Mouse (Mus musculus): ENCODE data around the gene Gucy2d. TPM values are rescaled to one million over a fixed set of nuclear protein-coding genes. Genes with fewer than 3 reads are reported as not detected.

Gene Gucy2d
- total and polyA plus RNA-seq, 3 experiments = not detected

DNA sequence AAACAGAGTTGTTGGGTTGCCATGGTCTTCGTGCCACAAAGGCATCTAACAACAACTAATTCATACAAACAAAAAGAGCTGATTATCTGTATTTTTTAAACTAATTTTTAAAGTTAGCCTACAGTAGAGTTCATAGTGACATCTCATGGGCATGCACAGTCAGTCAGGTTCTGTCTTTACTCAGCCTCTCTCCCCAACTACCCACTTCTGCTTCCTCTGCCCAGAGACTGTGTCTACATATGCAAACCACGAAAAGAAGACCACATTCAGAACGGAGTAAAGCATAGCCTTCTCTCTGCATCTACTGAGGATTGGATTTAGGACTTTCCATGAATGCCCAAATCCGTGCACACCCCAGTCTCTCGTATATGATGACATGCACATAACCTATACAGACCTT, 32.6 kb upstream of the Gucy2d start:
- TF ChIP-seq MAFK (IDR thresholded peaks at IDR 0.05; ENCODE audit: borderline replicate concordance, low read depth, low read length) (no peak), MEF2A (IDR thresholded peaks at IDR 0.05; ENCODE audit: extremely low read depth, insufficient replicate concordance, low read depth, low read length, poor library complexity, severe bottlenecking) (no peak)
- H3K79me2 ChIP-seq (ENCODE audit: control insufficient read depth, insufficient read depth, low read length, poor library complexity) = no peaks in the 10 kb centered on the region
- H3K36me3 ChIP-seq (ENCODE audit: control insufficient read depth in 1 of 2, insufficient read depth in 2 of 2, low read length in 2 of 2) = no peaks in the 10 kb centered on the region

DNA sequence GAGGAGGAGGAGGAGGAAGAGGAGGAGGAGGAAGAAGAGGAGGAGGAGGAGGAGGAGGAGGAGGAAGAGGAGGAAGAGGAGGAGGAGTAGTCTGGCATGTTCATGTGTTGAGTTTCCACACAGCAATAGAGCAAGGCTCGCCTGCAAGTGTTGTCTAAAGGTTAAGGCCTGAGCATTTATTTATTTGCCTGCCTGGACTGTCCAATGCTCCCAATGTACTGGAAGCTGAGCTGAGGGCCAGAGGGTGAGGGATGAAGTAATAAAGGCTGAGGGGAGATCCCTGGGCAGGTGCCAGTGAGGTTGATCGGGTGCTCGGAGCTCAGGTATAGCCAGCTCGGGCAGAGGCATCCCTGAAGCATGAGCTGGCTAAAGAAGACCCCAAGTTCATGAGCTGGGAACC, 27.1 kb upstream of the Gucy2d start:
- Histone ChIP-seq H3K36me3 (ENCODE audit: control insufficient read depth in 1 of 2, insufficient read depth in 2 of 2, low read length in 2 of 2) (no peaks in the 10 kb centered on the region), H3K9ac (ENCODE audit: control insufficient read depth, low read depth, low read length, poor library complexity, severe bottlenecking) (no peak overlapping the region), H3K4me3 (ENCODE audit: control insufficient read depth in 1 of 2, insufficient read depth in 1 of 2, low read depth in 2 of 2, low read length in 2 of 2) (no peak overlapping the region), H3K9me3 (replicated peaks; ENCODE audit: insufficient read depth, low read length) (no peaks in the 10 kb centered on the region), H3K4me1 (ENCODE audit: control insufficient read depth in 1 of 2, insufficient read depth in 2 of 2, low read length in 2 of 2) (peaks cover 0 to 3% of the 10 kb centered on the region in 2 experiments; a peak in 1 of 4 replicates), H3K27ac (ENCODE audit: control insufficient read depth, low read depth, low read length) (no peak overlapping the region), H3K79me2 (ENCODE audit: control insufficient read depth, insufficient read depth, low read length, poor library complexity) (no peaks in the 10 kb centered on the region), H3K27me3 (ENCODE audit: control insufficient read depth in 1 of 2, insufficient read depth in 2 of 2, low read length in 2 of 2) (peaks cover 8 to 9% of the 10 kb centered on the region in 2 experiments)
- no peak for DNase-seq (ENCODE audit: low read depth, low spot score)
- TF ChIP-seq ZKSCAN1 (IDR thresholded peaks at IDR 0.05; ENCODE audit: low read depth, low read length) (no peak), GABPA (IDR thresholded peaks at IDR 0.05; ENCODE audit: low read depth, low read length) (no peak), ETS1 (IDR thresholded peaks at IDR 0.05; ENCODE audit: low read depth, low read length) (no peak), ZMIZ1 (IDR thresholded peaks at IDR 0.05; ENCODE audit: low read depth, low read length) (no peak), TBP (IDR thresholded peaks at IDR 0.05; ENCODE audit: low read depth, low read length) (no peak), UBTF (IDR thresholded peaks at IDR 0.05; ENCODE audit: borderline replicate concordance, insufficient read depth, low read depth, low read length) (no peak), POLR2A (IDR thresholded peaks at IDR 0.05; ENCODE audit: control insufficient read depth in 1 of 2, insufficient read depth in 1 of 2, low read depth in 1 of 2, low read length in 2 of 2, poor library complexity in 1 of 2) (no peak), EP300 (IDR thresholded peaks at IDR 0.05; ENCODE audit: low read depth in 1 of 2, low read length in 2 of 2) (no peak), MAX (IDR thresholded peaks at IDR 0.05; ENCODE audit: low read length) (no peak)

More for the DNA sequence above, 32.6 kb upstream of the Gucy2d start:
- no peaks in the 10 kb centered on the region for H3K4me1 ChIP-seq (ENCODE audit: control insufficient read depth in 1 of 2, insufficient read depth in 2 of 2, low read length in 2 of 2)
- no peak overlapping the region for H3K27ac ChIP-seq (ENCODE audit: control insufficient read depth, low read depth, low read length)
- peaks cover 4 to 10% of the 10 kb centered on the region in 2 experiments for H3K27me3 ChIP-seq (ENCODE audit: control insufficient read depth in 1 of 2, insufficient read depth in 2 of 2, low read length in 2 of 2)
- H3K9ac ChIP-seq (ENCODE audit: control insufficient read depth, low read depth, low read length, poor library complexity, severe bottlenecking) = no peak overlapping the region
- no peak overlapping the region for H3K4me3 ChIP-seq (ENCODE audit: control insufficient read depth in 1 of 2, insufficient read depth in 1 of 2, low read depth in 2 of 2, low read length in 2 of 2)
- DNase-seq (ENCODE audit: low read depth, low spot score) = no peak
- H3K9me3 ChIP-seq (replicated peaks; ENCODE audit: insufficient read depth, low read length) = no peaks in the 10 kb centered on the region

DNA sequence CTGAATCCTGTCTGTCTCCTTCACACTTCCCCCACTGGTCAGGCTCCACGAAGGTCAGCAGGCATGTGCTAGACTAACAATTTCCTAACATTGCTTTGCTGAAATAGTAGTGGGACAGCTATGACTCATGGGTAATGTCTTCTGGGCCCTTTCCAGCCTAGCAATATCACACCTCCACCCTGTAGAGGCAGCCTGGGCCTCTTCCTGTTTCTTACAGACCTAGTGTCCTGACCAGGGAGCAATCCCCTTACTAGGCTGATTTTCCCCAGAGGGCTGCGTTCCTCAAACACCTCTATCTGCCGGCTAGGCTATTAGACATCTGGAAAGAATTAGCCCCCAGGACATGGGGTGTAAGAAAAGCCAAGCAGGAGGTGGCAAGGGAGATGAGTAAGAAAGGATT, 24.7 kb upstream of the Gucy2d start:
- no peak overlapping the region for H3K9ac ChIP-seq (ENCODE audit: control insufficient read depth, low read depth, low read length, poor library complexity, severe bottlenecking)
- no peaks in the 10 kb centered on the region for H3K79me2 ChIP-seq (ENCODE audit: control insufficient read depth, insufficient read depth, low read length, poor library complexity)
- H3K27me3 ChIP-seq (ENCODE audit: control insufficient read depth in 1 of 2, insufficient read depth in 2 of 2, low read length in 2 of 2) = peaks cover 6 to 12% of the 10 kb centered on the region in 2 experiments
- no peaks in the 10 kb centered on the region for H3K36me3 ChIP-seq (ENCODE audit: control insufficient read depth in 1 of 2, insufficient read depth in 2 of 2, low read length in 2 of 2)
- H3K4me1 ChIP-seq (ENCODE audit: control insufficient read depth in 1 of 2, insufficient read depth in 2 of 2, low read length in 2 of 2) = peaks cover 0 to 3% of the 10 kb centered on the region in 2 experiments; a peak in 1 of 4 replicates
- no peak overlapping the region for H3K4me3 ChIP-seq (ENCODE audit: control insufficient read depth in 1 of 2, insufficient read depth in 1 of 2, low read depth in 2 of 2, low read length in 2 of 2)
- DNase-seq (ENCODE audit: low read depth, low spot score) = no peak
- TF ChIP-seq MYB (IDR thresholded peaks at IDR 0.05; ENCODE audit: low read depth, low read length) (no peak), ZKSCAN1 (IDR thresholded peaks at IDR 0.05; ENCODE audit: low read depth, low read length) (no peak), BHLHE40 (IDR thresholded peaks at IDR 0.05; ENCODE audit: borderline replicate concordance, low read depth, low read length) (no peak), JUND (IDR thresholded peaks at IDR 0.05; ENCODE audit: low read depth, low read length) (no peak), MAFK (IDR thresholded peaks at IDR 0.05; ENCODE audit: borderline replicate concordance, low read depth, low read length) (no peak), MAX (IDR thresholded peaks at IDR 0.05; ENCODE audit: low read length) (no peak), POLR2AphosphoS2 (IDR thresholded peaks at IDR 0.05; ENCODE audit: low read length) (no peak), HCFC1 (IDR thresholded peaks at IDR 0.05; ENCODE audit: low read depth, low read length) (no peak), TCF12 (IDR thresholded peaks at IDR 0.05; ENCODE audit: low read depth, low read length) (no peak), ZMIZ1 (IDR thresholded peaks at IDR 0.05; ENCODE audit: low read depth, low read length) (no peak), GATA1 (IDR thresholded peaks at IDR 0.05; ENCODE audit: low read depth, low read length) (no peak), NRF1 (IDR thresholded peaks at IDR 0.05; ENCODE audit: insufficient read depth, low read depth, low read length, poor library complexity, severe bottlenecking) (no peak), TBP (IDR thresholded peaks at IDR 0.05; ENCODE audit: low read depth, low read length) (no peak), NELFE (IDR thresholded peaks at IDR 0.05; ENCODE audit: low read depth, low read length) (no peak), MAZ (IDR thresholded peaks at IDR 0.05; ENCODE audit: low read depth, low read length) (no peak), ZC3H11A (IDR thresholded peaks at IDR 0.05; ENCODE audit: low read depth, low read length) (no peak), MXI1 (IDR thresholded peaks at IDR 0.05; ENCODE audit: low read depth, low read length) (no peak), TAL1 (IDR thresholded peaks at IDR 0.05; ENCODE audit: low read length) (no peak), E2F4 (IDR thresholded peaks at IDR 0.05; ENCODE audit: borderline replicate concordance, low read depth, low read length) (no peak)
- H3K27ac ChIP-seq (ENCODE audit: control insufficient read depth, low read depth, low read length) = no peak overlapping the region
- H3K9me3 ChIP-seq (replicated peaks; ENCODE audit: insufficient read depth, low read length) = no peaks in the 10 kb centered on the region
